Mouse (Mus musculus): Measurements from ENCODE around the gene Cutc.

DNA sequence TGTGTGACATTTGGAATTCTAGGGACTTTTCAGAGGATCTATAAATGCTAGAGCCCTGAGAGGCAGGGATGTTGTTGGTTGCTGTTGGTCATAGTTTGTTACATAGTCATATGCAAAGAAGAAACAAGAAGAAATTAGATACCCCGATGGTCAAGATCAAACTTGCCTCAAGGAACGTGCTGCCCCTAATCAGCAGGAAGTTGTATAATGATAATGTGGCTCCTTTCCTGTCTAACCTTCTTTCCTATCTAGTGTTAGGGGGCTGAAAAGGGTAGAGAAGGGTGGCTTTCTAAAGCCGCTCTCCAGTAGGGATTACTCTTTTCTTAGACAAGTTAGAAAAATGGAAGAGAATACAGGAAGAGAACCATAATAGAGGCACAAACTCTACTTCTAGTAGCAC is 7.1 kb upstream of the Cutc start:
- no peak for TF ChIP-seq CTCF (conservative IDR thresholded peaks at IDR 0.05 in 1 of 2, IDR thresholded peaks at IDR 0.05 in 1 of 2; ENCODE audit: low read depth in 2 of 2, low read length in 2 of 2)
- TF ChIP-seq TCF12 (IDR thresholded peaks at IDR 0.05; ENCODE audit: low read depth, low read length): no peak
- no peak for TF ChIP-seq EP300 (IDR thresholded peaks at IDR 0.05; ENCODE audit: low read length)
- no peak for TF ChIP-seq ZMIZ1 (IDR thresholded peaks at IDR 0.05; ENCODE audit: low read depth, low read length)
- no peak for TF ChIP-seq SMC3 (IDR thresholded peaks at IDR 0.05; ENCODE audit: low read depth, low read length)
- no peak for TF ChIP-seq RCOR1 (conservative IDR thresholded peaks at IDR 0.05; ENCODE audit: low read depth, low read length)
- no peak for TF ChIP-seq KAT2A (IDR thresholded peaks at IDR 0.05; ENCODE audit: insufficient replicate concordance, low read length)

Data from CH12.LX (cell line).